In the genomic region with DNA sequence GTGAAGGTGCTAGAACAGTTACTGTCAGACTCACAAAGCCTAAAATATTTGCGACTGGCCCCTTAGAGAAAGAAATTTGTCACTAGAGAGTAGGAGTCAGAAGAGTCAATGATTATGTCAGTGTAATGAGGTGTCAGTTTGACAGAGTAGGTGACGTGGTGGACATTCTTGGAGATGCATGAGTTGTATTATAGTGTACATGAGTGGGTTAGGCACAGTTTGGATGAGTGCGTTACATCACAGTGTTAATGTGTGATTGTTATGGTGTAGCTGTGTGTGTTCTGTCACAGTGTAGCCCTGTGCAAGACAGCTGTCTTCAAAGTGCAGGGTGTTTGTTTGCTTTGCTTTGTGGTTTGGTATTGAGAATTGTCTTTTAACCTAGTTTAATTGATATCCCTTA, we compare ENCODE assay signal across 24 mouse cellular contexts.
DNase-seq lines count a peak whose midpoint lies in the region; ATAC-seq and TF ChIP-seq lines count a peak whose summit lies in the region.
"Had no signal": no experiment of that assay in that cellular context is flagged by ENCODE, and none has a peak within 500 bp of the region (broad histone marks: within the 10 kb centered on the region; RNA-seq: fewer than 3 reads in every experiment).

No protein-coding gene starts in this region.

- no peaks in the 10 kb centered on the region for H3K27me3 ChIP-seq in heart, postnatal 0 days (ENCODE audit: control insufficient read depth, insufficient read depth, low read length)
- no peaks in the 10 kb centered on the region for H3K27me3 ChIP-seq in lung, embryonic 16.5 days (ENCODE audit: control insufficient read depth, insufficient read depth, low read depth, low read length)
- H3K27me3 ChIP-seq: embryonic facial prominence, embryonic 12.5 days; embryonic facial prominence, embryonic 15.5 days; hindbrain, embryonic 13.5 days had no signal

- H3K36me3 ChIP-seq in heart, postnatal 0 days (replicated peaks; ENCODE audit: control insufficient read depth, insufficient read depth, low read length): no peaks in the 10 kb centered on the region
- no peaks in the 10 kb centered on the region for H3K36me3 ChIP-seq in lung, embryonic 16.5 days (ENCODE audit: control insufficient read depth, insufficient read depth, low read length)
- H3K36me3 ChIP-seq: embryonic facial prominence, embryonic 12.5 days; embryonic facial prominence, embryonic 15.5 days; hindbrain, embryonic 10.5 days; hindbrain, embryonic 13.5 days had no signal

- TF ChIP-seq CTCF in heart, postnatal 0 days (IDR thresholded peaks at IDR 0.05; ENCODE audit: low read depth): no peak

- no peak overlapping the region for H3K4me3 ChIP-seq in heart, postnatal 0 days (ENCODE audit: low read depth, low read length)
- no peak overlapping the region for H3K4me3 ChIP-seq in lung, embryonic 16.5 days (ENCODE audit: low read length)
- H3K4me3 ChIP-seq: embryonic facial prominence, embryonic 12.5 days; embryonic facial prominence, embryonic 15.5 days; hindbrain, embryonic 10.5 days; hindbrain, embryonic 13.5 days had no signal

- no peak for DNase-seq in heart, postnatal 0 days (ENCODE audit: low spot score)
- no peak for DNase-seq in heart, postnatal 10 days
- DNase-seq in lung, postnatal 4 days: no peak
- peak; percentile 24 for DNase-seq in lung, postnatal 10 days
- peak; percentile 4 for DNase-seq in lung, postnatal 14 days
- DNase-seq in right cerebral cortex, postnatal 14 days: no peak
- DNase-seq: adrenal gland, adult 2 months; adrenal gland, postnatal 14 days; cerebellum, adult 11 months; cerebellum, adult 2 months; cerebellum, adult 9-11 months; cerebellum, postnatal 25 days; gastrocnemius, postnatal 25 days; heart, adult 18-20 months; heart, postnatal 36 days had no signal

- no peaks in the 10 kb centered on the region for H3K9me3 ChIP-seq in heart, postnatal 0 days (replicated peaks; ENCODE audit: control insufficient read depth, low read length)
- H3K9me3 ChIP-seq in lung, embryonic 16.5 days (ENCODE audit: control insufficient read depth, low read length): no peaks in the 10 kb centered on the region
- H3K9me3 ChIP-seq: embryonic facial prominence, embryonic 12.5 days; embryonic facial prominence, embryonic 15.5 days; hindbrain, embryonic 10.5 days; hindbrain, embryonic 13.5 days had no signal

- intact Hi-C loops in heart, postnatal 10 days (cut with DNase I): no loop called here

- no peak overlapping the region for H3K4me2 ChIP-seq in heart, postnatal 0 days (ENCODE audit: low read depth, low read length)
- no peak overlapping the region for H3K4me2 ChIP-seq in lung, embryonic 16.5 days (ENCODE audit: low read depth, low read length)
- H3K4me2 ChIP-seq: embryonic facial prominence, embryonic 12.5 days; embryonic facial prominence, embryonic 15.5 days; heart, embryonic 11.5 days; hindbrain, embryonic 13.5 days had no signal

- 27% methylated on average over 3 of the region's 3 CpGs for WGBS in heart, postnatal 0 days
- 40% methylated on average over 3 of the region's 3 CpGs for WGBS in lung, embryonic 16.5 days

- TF ChIP-seq EP300 in heart, postnatal 0 days (IDR thresholded peaks at IDR 0.05; ENCODE audit: low read depth): no peak

- H3K27ac ChIP-seq in heart, postnatal 0 days (ENCODE audit: low read depth): no peak overlapping the region
- no peak overlapping the region for H3K27ac ChIP-seq in lung, embryonic 16.5 days (ENCODE audit: low read length)
- H3K27ac ChIP-seq: embryonic facial prominence, embryonic 12.5 days; embryonic facial prominence, embryonic 15.5 days; hindbrain, embryonic 10.5 days; hindbrain, embryonic 13.5 days had no signal

- ATAC-seq in heart, postnatal 0 days (ENCODE audit: insufficient read depth, low read depth): peak; percentile 49; the same call in 1 of the 2 replicates
- ATAC-seq in lung, embryonic 16.5 days (ENCODE audit: low read depth): peak; percentile 88
- ATAC-seq: CD4-positive, CD25-positive, alpha-beta regulatory T cell, adult 4 months; forebrain, embryonic 14.5 days; hindbrain, embryonic 16.5 days had no signal

- no peaks in the 10 kb centered on the region for H3K4me1 ChIP-seq in heart, postnatal 0 days (ENCODE audit: control insufficient read depth, insufficient read depth)
- H3K4me1 ChIP-seq in lung, embryonic 16.5 days (replicated peaks; ENCODE audit: control insufficient read depth, insufficient read depth, low read length): no peaks in the 10 kb centered on the region; the same call in 1 of the 2 replicates
- H3K4me1 ChIP-seq: embryonic facial prominence, embryonic 12.5 days; embryonic facial prominence, embryonic 15.5 days; hindbrain, embryonic 10.5 days; hindbrain, embryonic 13.5 days had no signal

- no peak overlapping the region for H3K9ac ChIP-seq in heart, postnatal 0 days (replicated peaks; ENCODE audit: low read depth, low read length)
- H3K9ac ChIP-seq in lung, embryonic 16.5 days (ENCODE audit: low read length): no peak overlapping the region
- H3K9ac ChIP-seq: embryonic facial prominence, embryonic 12.5 days; embryonic facial prominence, embryonic 15.5 days; hindbrain, embryonic 13.5 days had no signal

Comparison
In these comparisons a context has a peak if more than half of its experiments do, and no peak if none do; other contexts are left out.
1. DNase-seq: peak in lung, postnatal 10 days (single experiment) and lung, postnatal 14 days (single experiment); none in heart, postnatal 0 days (single experiment), heart, postnatal 10 days (0 of 2), lung, postnatal 4 days (0 of 2) and right cerebral cortex, postnatal 14 days (single experiment).